Mouse (Mus musculus): ENCODE data around the gene Ptger2. TPM values are rescaled to one million over a fixed set of nuclear protein-coding genes. Genes with fewer than 3 reads are reported as not detected.

Ptger2 gene
- polyA plus RNA-seq, 1 experiment from 2014 or later, result 0.50 TPM

DNA sequence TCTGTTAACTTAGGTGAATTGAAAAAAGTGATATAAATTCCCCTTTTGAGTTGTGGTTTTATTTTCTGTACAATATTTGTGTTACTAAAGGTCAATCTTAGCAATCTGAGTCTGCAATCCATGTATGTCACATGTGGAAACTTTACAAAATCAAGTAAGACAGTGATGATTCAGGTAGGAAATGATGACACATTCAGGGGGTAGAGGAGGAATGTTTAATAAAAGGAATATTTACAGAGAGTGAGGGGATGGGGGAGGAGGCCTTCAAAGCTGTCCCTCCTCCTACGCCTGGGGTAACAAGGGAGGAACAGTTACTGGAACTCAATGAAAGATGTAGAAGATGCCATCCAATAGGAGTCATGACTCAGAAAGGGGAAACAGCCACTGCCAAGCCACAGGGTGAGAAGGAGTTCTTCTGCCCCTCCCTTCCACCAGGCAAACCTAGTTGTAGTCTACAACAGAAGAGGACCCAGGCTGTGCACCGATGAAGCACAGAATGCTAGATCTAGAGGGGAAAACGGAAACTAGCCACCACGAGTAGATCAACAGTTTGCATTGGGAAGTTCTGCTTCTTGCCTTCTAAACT is 17.8 kb downstream of the Ptger2 start:
- ATAC-seq, result no peak
- H3K27ac ChIP-seq, result no peak overlapping the region
- no peak overlapping the region for H3K4me3 ChIP-seq
- no peaks in the 10 kb centered on the region for H3K36me3 ChIP-seq
- no peaks in the 10 kb centered on the region for H3K27me3 ChIP-seq (replicated peaks)
- H3K9ac ChIP-seq, result no peak overlapping the region
- 30% methylated on average over 4 of the region's 4 CpGs for WGBS (ENCODE audit: insufficient replicate concordance)
- H3K4me1 ChIP-seq, result 0 out of 2 replicates have a peak, but pooled peaks cover 4% of the 10 kb centered on the region
- no peaks in the 10 kb centered on the region for H3K9me3 ChIP-seq (replicated peaks)
- no peak overlapping the region for H3K4me2 ChIP-seq

DNA sequence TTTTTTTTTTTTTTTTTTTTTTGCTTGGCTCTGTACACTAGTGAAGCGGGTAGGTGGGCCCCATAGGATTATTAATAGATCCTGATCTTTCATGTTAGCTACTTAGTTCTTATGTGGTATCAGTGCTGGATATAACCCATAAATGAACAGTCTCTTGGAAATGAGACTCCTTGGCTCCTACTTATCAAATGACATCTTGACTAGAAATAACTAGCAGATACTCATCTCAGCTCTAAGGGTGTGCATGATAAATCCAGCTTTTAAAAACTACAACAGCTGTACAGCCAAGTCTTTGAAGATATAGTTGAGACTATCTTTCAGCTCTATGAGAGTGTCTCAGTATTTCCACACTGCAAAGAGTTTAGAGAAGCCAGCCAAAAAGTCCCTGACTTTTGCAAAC is 21.2 kb downstream of the Ptger2 start:
- no peak overlapping the region for H3K27ac ChIP-seq
- H3K4me1 ChIP-seq, result 0 out of 2 replicates have a peak, but pooled peaks cover 4% of the 10 kb centered on the region
- H3K9me3 ChIP-seq (replicated peaks), result no peaks in the 10 kb centered on the region
- no peak overlapping the region for H3K4me2 ChIP-seq
- H3K36me3 ChIP-seq, result no peaks in the 10 kb centered on the region
- H3K27me3 ChIP-seq (replicated peaks), result no peaks in the 10 kb centered on the region
- no peak for ATAC-seq
- 88% methylated on average over 1 of the region's 1 CpGs for WGBS (ENCODE audit: insufficient replicate concordance)
- H3K4me3 ChIP-seq, result no peak overlapping the region
- H3K9ac ChIP-seq, result no peak overlapping the region

DNA sequence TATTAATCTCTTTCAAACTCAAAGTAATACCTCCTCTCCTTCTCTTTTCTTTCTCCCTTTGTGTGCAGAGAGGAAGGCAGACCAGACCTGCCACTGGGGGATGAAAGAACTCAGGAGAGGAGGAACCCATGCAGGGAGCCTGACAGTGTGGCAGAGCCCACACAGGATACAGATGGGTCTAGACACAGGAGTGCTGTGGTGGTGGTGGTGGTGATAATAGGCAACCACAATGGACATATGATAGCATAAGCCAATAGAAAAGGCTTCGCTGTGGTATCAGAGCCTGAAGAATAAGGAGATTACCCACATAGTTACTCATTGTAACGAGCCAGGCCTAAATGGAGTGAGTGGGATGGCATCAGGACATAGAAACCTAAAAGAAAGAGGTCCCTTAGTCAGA is 23.3 kb downstream of the Ptger2 start:
- Histone ChIP-seq H3K27ac (no peak overlapping the region), H3K9ac (no peak overlapping the region), H3K4me1 (0 out of 2 replicates have a peak, but pooled peaks cover 4% of the 10 kb centered on the region), H3K4me3 (no peak overlapping the region), H3K9me3 (replicated peaks) (no peaks in the 10 kb centered on the region), H3K27me3 (replicated peaks) (no peaks in the 10 kb centered on the region), H3K36me3 (no peaks in the 10 kb centered on the region), H3K4me2 (no peak overlapping the region)
- 29% methylated on average over 2 of the region's 2 CpGs for WGBS (ENCODE audit: insufficient replicate concordance)
- peak; percentile 70 for ATAC-seq

DNA sequence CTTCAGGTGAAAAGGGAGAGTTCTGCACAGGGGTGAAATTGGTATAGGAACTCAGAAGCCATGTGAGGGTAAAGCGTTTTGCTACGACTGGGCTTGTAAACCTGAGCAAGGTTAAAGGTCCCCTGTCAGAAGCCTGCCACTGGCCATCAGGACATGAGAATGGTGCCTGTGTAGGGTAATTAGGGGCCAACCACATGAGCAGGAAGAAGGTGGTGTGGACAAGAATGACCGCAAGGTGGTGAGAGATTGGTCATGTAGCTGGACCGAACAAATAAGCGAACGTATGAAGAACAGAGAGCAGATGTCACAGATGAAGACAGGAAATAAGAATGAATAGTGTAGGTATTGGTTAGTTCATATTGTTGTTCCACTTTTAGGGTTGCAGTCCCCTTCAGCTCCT is 23.7 kb downstream of the Ptger2 start:
- ATAC-seq, result no peak

DNA sequence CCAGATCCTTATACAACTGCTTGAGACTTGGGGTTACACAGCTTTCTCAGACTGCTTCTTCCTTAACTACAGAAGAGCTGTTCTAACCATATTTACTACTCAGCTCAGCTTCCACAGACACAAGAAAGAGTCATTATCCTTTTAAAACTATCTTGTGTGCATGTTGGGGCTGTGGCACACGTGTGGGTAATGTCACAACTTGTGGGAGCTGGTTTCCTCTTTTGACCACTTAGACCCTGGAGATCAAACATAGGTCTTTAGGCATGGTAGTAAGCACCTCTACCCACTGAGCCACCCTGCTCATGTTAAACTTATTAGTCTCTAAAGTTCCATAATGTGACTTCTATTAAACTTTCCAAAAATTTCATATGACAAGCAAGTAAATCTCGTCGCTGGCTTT is 33.6 kb downstream of the Ptger2 start:
- Histone ChIP-seq H3K4me2 (no peak overlapping the region), H3K36me3 (no peaks in the 10 kb centered on the region), H3K4me3 (no peak overlapping the region), H3K9me3 (replicated peaks) (no peaks in the 10 kb centered on the region), H3K4me1 (no peaks in the 10 kb centered on the region), H3K9ac (no peak overlapping the region), H3K27me3 (replicated peaks) (no peaks in the 10 kb centered on the region), H3K27ac (no peak overlapping the region)
- ATAC-seq, result no peak
- WGBS (ENCODE audit: insufficient replicate concordance), result 63% methylated on average over 3 of the region's 3 CpGs

More for the DNA sequence above, 23.7 kb downstream of the Ptger2 start:
- H3K4me1 ChIP-seq, result 0 out of 2 replicates have a peak, but pooled peaks cover 2% of the 10 kb centered on the region
- no peak overlapping the region for H3K4me3 ChIP-seq
- no peak overlapping the region for H3K9ac ChIP-seq
- H3K9me3 ChIP-seq (replicated peaks), result no peaks in the 10 kb centered on the region
- no peaks in the 10 kb centered on the region for H3K36me3 ChIP-seq
- no peak overlapping the region for H3K4me2 ChIP-seq
- H3K27me3 ChIP-seq (replicated peaks), result no peaks in the 10 kb centered on the region
- H3K27ac ChIP-seq, result no peak overlapping the region
- WGBS (ENCODE audit: insufficient replicate concordance), result 44% methylated on average over 6 of the region's 6 CpGs

DNA sequence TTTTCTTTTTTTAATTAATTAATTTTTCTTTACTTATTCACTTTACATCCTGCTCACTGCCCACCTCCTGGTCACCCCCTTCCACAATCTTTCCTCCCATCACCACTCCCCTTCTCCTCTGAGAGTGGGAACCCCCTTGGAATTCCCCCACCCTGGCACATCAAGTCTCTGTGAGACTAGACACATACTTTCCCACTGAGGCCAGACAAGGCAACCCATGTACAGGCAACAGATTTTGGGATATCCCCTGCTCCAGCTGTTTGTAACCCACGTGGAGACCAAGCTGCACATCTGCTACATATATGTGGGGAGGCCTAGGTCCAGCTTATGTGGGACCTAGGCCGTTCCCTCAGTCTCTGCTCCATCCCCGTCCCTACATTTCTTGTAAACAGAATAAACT is 46.3 kb downstream of the Ptger2 start:
- H3K4me2 ChIP-seq, result no peak overlapping the region
- H3K27me3 ChIP-seq (replicated peaks), result no peaks in the 10 kb centered on the region
- H3K9ac ChIP-seq, result no peak overlapping the region
- H3K9me3 ChIP-seq (replicated peaks), result no peaks in the 10 kb centered on the region
- ATAC-seq, result no peak
- WGBS (ENCODE audit: insufficient replicate concordance), result 56% methylated on average over 3 of the region's 3 CpGs
- no peak overlapping the region for H3K4me3 ChIP-seq
- no peaks in the 10 kb centered on the region for H3K4me1 ChIP-seq
- H3K36me3 ChIP-seq, result no peaks in the 10 kb centered on the region
- H3K27ac ChIP-seq, result no peak overlapping the region

DNA sequence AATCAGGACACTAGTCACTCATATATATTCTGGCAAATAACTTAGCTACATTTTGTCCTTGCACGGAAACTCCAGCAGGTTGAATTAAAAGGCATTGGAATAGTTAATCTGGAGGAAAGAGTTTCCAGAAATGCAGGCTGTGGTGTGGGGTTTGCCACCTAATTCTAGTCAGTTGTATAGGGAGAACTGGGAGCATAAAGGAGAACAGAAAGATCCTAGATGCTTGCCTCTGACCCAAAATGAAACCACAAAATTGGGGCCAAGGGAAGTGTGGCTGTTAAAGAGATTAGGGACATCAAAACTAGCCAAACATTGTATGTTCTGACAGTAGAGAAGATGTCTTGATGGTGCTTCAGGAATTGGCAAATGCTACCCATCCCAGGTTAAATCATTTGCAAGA is 48.6 kb downstream of the Ptger2 start:
- Histone ChIP-seq H3K36me3 (no peaks in the 10 kb centered on the region), H3K9me3 (replicated peaks) (no peaks in the 10 kb centered on the region), H3K9ac (no peak overlapping the region), H3K4me1 (peaks cover 5% of the 10 kb centered on the region; the same call in 1 of the 2 replicates), H3K4me3 (no peak overlapping the region), H3K27ac (no peak overlapping the region), H3K4me2 (no peak overlapping the region), H3K27me3 (replicated peaks) (no peaks in the 10 kb centered on the region)
- WGBS (ENCODE audit: insufficient replicate concordance), result 65% methylated on average over 1 of the region's 1 CpGs
- no peak for ATAC-seq

DNA sequence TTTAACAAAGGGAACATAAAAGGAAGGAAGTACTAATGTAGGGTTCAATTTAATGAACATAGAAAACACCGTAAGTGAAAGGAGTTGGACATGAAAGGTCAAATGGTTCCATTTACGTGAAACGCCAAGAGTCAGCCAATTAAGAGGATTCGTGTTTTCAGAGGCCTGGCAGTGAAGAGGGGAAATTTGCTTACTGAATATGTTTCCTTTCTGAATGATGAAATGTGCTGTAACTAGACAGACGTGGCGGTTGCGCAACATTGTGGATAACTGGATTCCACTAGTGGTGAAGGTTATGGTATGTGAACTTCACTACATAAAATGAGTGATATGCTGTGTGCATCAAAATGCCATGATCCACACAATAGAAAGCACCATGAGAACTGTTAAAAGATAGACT is 50.1 kb downstream of the Ptger2 start:
- no peak overlapping the region for H3K9ac ChIP-seq
- no peak overlapping the region for H3K4me3 ChIP-seq
- no peak overlapping the region for H3K27ac ChIP-seq
- no peak overlapping the region for H3K4me2 ChIP-seq
- H3K27me3 ChIP-seq (replicated peaks), result no peaks in the 10 kb centered on the region
- H3K9me3 ChIP-seq (replicated peaks), result no peaks in the 10 kb centered on the region
- no peak for ATAC-seq
- no peaks in the 10 kb centered on the region for H3K36me3 ChIP-seq
- WGBS (ENCODE audit: insufficient replicate concordance), result 74% methylated on average over 7 of the region's 7 CpGs
- peaks cover 5% of the 10 kb centered on the region; the same call in 1 of the 2 replicates for H3K4me1 ChIP-seq

DNA sequence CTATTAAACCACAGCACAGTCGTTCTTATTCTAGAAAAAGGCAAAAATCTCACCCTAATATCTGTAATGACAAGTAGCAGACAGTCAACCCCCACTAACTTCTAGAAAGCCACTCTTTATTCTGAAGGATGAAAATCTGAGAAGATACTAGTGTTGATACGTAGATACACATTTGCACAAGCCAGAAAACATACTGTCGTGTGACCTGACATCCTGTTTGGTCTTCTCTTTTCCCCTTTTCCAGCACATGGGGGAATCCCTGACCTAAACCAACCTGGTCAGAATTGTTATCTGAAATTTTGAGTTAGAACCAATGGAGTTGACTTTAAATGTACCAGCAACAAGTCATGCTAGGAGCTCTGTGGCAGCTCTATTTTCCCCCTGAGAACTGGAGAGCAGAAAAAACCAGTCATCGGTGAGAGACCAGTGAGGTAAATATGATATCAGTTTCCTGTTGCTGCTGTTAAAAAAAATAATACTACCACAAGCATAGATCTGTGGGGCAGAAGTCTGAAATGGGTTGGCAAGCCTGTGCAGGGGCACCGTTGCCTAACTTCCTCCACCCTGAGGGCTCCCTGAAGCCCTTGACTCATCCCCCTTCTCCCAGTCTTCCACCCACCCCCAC is 53.0 kb downstream of the Ptger2 start:
- ATAC-seq, result no peak
- Histone ChIP-seq H3K9ac (no peak overlapping the region), H3K4me1 (peaks cover 5% of the 10 kb centered on the region; the same call in 1 of the 2 replicates), H3K4me2 (no peak overlapping the region), H3K27ac (no peak overlapping the region), H3K36me3 (no peaks in the 10 kb centered on the region), H3K9me3 (replicated peaks) (no peaks in the 10 kb centered on the region), H3K4me3 (no peak overlapping the region), H3K27me3 (replicated peaks) (no peaks in the 10 kb centered on the region)
- 41% methylated on average over 5 of the region's 5 CpGs for WGBS (ENCODE audit: insufficient replicate concordance)

DNA sequence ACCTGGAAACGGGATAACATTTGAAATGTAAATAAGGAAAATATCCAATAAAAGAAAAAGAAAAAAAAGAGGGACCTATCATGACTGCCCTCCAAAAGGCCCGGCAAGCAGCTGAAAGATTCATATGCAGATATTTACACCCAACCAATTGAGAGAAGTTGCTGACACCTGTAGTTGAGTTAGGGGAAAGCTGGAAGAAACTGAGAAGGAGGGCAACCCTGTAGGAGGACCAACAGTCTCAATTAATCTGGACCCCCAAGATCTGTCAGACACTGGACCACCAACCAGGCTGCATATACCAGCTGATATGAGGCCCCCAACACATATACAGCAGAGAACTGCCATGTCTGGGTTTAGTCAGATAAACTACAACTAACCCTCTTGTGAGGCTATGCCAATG is 60.1 kb downstream of the Ptger2 start:
- Histone ChIP-seq H3K4me1 (peaks cover 6% of the 10 kb centered on the region; the same call in 1 of the 2 replicates), H3K36me3 (no peaks in the 10 kb centered on the region), H3K27me3 (replicated peaks) (no peaks in the 10 kb centered on the region), H3K9ac (no peak overlapping the region), H3K9me3 (replicated peaks) (no peaks in the 10 kb centered on the region), H3K27ac (no peak overlapping the region), H3K4me3 (no peak overlapping the region), H3K4me2 (no peak overlapping the region)
- 60% methylated on average over 2 of the region's 2 CpGs for WGBS (ENCODE audit: insufficient replicate concordance)
- ATAC-seq, result no peak

DNA sequence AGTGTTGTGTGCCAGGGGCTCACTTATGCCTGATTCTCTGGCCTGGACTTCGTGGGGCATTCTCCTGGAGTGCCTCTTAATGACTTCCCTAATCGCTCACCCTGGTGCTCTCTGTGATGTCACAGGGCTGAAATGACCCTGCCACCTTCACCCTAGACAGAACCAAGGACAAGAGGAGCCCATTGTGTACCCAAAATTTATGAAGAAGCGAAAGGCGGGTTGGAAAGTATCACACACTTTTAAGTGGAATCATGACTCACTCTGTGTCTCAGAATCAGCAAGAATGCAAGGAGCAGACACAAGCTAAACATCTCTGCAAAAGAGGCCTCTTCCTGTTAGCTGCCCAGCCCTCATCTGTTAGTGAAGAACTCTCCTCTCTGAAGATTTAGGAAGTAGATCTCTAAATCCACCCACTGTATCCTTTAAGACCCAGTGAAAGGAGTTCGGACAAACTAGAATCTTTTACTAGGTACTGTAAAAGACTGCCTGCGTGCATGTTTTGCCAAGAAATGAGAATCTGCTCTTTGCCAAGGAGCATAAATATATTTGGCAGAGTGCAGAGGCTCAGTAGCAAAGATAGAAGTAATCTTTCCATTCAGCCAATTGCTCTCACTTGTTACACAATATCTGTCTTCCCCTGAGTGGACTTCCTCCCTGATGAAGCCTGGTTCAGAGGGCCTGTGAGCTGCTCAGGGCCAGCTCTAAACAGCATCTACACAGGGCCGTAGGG is 61.9 kb downstream of the Ptger2 start:
- WGBS (ENCODE audit: insufficient replicate concordance), result 34% methylated on average over 7 of the region's 7 CpGs
- H3K27ac ChIP-seq, result peak overlapping the region; percentile 63
- H3K4me3 ChIP-seq, result no peak overlapping the region
- H3K9ac ChIP-seq, result no peak overlapping the region
- peaks cover 6% of the 10 kb centered on the region; the same call in 1 of the 2 replicates for H3K4me1 ChIP-seq
- no peaks in the 10 kb centered on the region for H3K36me3 ChIP-seq
- no peak overlapping the region for H3K4me2 ChIP-seq
- no peaks in the 10 kb centered on the region for H3K27me3 ChIP-seq (replicated peaks)
- ATAC-seq, result peak; percentile 37; the same call in 1 of the 2 replicates
- no peaks in the 10 kb centered on the region for H3K9me3 ChIP-seq (replicated peaks)

DNA sequence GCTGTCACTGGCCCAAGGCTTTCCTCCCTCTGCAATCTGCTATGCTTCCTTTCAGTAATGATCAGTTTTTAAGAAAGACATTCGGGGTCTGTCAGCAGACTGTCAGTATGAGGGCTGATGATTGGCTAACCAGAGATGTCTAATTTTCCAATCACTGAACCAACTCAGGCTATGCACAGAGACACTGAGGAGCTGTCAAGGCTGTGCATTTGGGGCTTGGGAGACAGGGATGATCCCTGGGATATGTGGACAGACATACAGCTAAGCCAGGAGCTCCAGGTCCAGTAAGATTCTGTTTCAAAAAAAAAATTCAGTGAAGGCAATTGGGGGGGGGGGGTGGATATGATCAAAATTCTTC is 62.4 kb downstream of the Ptger2 start:
- Histone ChIP-seq H3K27ac (peak overlapping the region; percentile 39; the same call in 1 of the 2 replicates), H3K36me3 (no peaks in the 10 kb centered on the region), H3K9me3 (replicated peaks) (no peaks in the 10 kb centered on the region), H3K9ac (no peak overlapping the region), H3K4me3 (no peak overlapping the region), H3K4me2 (no peak overlapping the region), H3K4me1 (peaks cover 6% of the 10 kb centered on the region; the same call in 1 of the 2 replicates), H3K27me3 (replicated peaks) (no peaks in the 10 kb centered on the region)
- WGBS (ENCODE audit: insufficient replicate concordance), result 32% methylated on average over 1 of the region's 1 CpGs
- ATAC-seq, result no peak

All from liver, embryonic 12.5 days (tissue).